Mouse (Mus musculus): ENCODE results near the gene Abcb11.
A peak's percentile ranks its signal among the peaks of the same experiment; 100 is the strongest.

Abcb11 gene

DNA sequence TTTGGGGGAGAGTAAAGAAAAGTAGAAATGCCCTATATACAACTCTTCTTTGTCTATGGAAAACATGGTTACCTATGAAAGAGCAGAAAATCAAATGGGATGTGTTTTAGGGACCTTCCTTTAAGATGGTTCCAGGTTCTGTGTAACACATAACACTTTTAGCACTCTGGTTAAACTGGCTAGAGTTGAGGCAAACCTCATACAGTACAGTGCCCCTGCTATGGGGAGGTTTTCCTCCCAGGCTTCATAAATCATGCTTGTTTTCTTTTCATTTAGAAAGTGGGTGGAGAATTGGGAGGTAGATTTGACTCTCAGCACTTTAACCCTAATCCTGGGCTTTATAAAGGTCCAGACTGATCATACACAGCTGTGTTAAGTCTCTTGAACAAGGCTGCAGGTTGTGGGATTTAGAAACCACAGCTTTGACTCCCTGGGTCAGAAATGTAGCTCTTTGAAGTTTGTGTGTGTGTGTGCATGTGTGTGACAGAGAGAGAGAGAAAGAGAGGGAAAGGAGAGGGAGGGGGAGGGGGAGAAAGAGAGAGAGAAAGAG lies 78.3 kb downstream of the Abcb11 start:
- no peak for DNase-seq (ENCODE audit: extremely low spot score, low spot score)

DNA sequence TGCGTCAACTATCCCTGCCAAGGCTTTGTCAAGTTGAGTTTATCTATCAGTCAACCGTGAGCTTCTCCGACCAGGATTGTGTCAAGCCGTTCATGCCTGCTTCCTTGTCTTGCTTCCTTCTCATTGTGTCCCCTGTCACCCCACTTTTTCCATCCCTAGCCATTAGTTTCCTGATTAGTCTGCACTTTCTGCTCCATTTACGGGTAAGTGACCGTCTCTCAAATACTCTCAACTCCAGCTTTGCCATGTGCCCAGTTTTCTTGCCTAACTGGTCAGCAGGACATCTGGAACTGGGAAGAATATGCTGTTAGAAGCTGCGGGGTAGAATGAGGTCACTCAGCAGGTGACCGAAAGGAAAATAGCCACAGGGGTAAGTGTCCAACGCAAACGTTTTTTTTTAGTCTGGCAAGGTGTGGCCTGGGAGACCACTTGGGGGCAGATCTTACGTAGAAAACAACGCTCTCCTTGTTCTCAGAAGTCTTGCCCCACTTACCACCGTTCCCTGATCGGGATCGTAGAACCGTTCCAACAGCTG lies 94.1 kb downstream of the Abcb11 start:
- DNase-seq (ENCODE audit: extremely low spot score, low spot score) = no peak

- no peak for DNase-seq (ENCODE audit: extremely low spot score, low spot score)
These were observed 95.3 kb downstream of the Abcb11 start for GRCm38 (mm10) chr2:69247081-69247480.

DNA sequence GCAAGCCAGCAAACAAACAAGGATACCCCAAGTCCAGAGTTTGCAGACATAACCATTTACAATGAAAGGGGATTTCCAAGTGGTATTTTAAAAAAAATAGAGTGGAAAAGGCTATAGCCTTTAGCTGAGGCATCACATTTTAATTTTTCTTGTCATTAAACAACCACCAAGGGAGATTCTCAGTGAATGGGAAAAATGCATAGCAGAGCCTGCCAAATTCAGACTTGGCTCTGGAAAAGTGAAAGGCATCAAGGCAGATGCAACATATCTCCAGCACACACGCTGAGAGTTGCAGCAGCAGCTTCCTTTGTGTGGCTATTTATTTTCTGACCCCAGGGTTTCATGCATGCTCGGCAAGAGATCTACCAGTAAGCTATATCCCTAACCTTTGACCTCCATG lies 97.5 kb downstream of the Abcb11 start:
- no peak for DNase-seq (ENCODE audit: extremely low spot score, low spot score)

GRCm38 (mm10) chr2:69239315-69239714 lies 103.1 kb downstream of the Abcb11 start:
- no peak for DNase-seq (ENCODE audit: extremely low spot score, low spot score)

GRCm38 (mm10) chr2:69234976-69235678 lies 107.3 kb downstream of the Abcb11 start:
- DNase-seq (ENCODE audit: extremely low spot score, low spot score) = no peak

DNA sequence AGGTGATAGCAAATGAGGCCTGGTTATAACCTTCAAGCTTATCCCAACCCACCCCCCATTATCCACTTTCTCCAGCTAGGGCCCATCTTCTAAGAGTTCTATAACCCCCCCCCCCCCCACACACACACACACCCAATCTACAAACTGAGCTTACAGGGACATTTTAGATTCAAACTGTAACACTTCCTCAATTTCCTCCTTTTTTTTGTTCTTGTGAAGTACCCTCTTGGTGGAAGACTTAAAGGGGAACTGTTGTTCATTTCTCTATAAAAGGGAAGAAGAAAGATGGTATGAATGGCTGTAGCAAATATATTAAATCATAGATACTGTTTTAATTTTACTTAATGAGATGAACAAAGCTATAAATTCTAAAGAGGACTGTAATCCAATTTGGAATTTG lies 110.3 kb downstream of the Abcb11 start:
- no peak for DNase-seq (ENCODE audit: extremely low spot score, low spot score)

- no peak for DNase-seq (ENCODE audit: extremely low spot score, low spot score)
These were observed 112.3 kb downstream of the Abcb11 start for GRCm38 (mm10) chr2:69230137-69230536.

- no peak for DNase-seq (ENCODE audit: extremely low spot score, low spot score)
These were observed 113.8 kb downstream of the Abcb11 start for GRCm38 (mm10) chr2:69228635-69229034.

DNA sequence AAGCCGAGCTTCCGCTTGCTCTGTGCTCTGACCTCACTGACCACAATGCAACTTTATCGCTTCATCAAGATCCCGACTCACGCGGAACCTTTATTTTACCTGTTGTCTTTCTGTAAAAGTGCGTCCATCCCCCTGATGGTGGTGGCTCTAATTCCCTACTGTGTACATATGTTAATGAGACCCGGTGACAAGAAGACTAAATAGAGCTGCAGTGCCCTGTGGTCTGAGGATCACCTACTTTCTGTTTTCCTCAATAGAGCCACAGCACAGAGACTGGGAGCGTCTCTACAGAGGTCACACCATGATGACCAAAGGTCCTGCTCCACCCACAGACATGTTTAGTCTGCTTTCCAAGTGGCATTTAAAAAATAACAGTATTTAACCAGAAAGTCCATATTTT lies 115.5 kb downstream of the Abcb11 start:
- DNase-seq (ENCODE audit: extremely low spot score, low spot score) = no peak

- no peak for DNase-seq (ENCODE audit: extremely low spot score, low spot score)
These were observed 117.7 kb downstream of the Abcb11 start for GRCm38 (mm10) chr2:69224724-69225123.

- DNase-seq (ENCODE audit: extremely low spot score, low spot score) = no peak
These were observed 119.6 kb downstream of the Abcb11 start for GRCm38 (mm10) chr2:69222815-69223214.

GRCm38 (mm10) chr2:69221868-69222416 lies 120.5 kb downstream of the Abcb11 start:
- DNase-seq (ENCODE audit: extremely low spot score, low spot score) = no peak

GRCm38 (mm10) chr2:69215242-69215641 lies 127.2 kb downstream of the Abcb11 start:
- no peak for DNase-seq (ENCODE audit: extremely low spot score, low spot score)

DNA sequence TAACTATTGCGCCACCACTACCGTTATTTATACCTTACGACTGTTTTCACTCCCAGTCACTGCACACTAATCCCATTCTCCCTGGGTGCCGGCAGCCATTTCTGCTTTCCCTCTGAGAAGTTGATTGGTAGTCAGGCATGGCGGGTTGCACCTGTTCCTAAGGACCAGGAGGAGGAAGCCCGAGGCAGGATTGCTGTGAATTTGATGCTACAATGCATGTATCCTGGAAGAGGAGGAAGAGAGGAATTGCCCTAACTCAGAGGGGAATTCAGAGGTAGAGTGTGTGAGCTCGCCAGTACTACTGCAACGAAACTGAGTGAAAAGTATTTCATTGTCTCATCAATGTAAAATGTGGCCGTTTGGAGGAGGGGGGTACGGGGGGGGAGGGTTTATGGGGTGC lies 129.8 kb downstream of the Abcb11 start:
- DNase-seq (ENCODE audit: extremely low spot score, low spot score) = no peak

DNA sequence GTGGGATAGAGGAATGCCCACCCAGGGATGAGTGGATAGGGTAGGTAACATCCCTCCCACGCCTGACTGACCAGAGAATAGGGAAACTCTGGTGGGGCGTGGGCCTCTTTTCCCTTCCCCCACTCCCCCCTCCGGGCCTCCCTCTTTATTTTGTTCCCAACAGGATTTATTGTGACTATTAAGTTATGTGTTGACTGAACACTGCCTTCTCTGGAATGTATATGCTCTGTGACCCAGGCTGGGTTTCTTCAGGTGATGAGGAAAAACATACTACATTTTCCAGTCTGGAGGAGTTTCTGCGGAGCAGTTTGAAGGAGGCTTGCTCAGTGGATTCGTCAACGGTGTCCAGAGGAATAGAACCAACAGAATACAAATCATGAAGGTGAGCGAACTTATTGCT lies 131.6 kb downstream of the Abcb11 start, which contains the start of gene G6pc2:
TSS of gene G6pc2 (plus strand) at position 301 of the 400 bp plus-strand sequence.
- DNase-seq (ENCODE audit: extremely low spot score, low spot score) = no peak

DNA sequence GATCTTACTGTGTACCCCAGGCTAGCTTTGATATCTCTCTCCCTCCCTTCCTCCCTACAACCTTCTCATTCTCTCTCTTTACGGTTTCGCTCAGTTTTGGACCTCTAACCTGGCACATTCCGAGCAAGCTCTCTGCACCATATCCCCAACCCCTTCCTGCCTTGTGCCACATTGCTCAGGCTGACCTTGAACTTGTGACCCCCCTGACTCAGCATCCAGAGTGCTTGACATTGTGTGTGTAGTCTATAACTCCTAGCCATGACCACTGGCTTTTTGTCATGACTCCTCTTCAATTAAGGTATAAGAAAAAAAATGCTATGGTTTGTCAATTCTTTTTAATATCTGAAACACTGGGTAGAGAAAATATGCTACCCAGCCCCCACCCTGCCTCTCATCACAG lies 132.7 kb downstream of the Abcb11 start:
- DNase-seq (ENCODE audit: extremely low spot score, low spot score) = no peak

- no peak for DNase-seq (ENCODE audit: extremely low spot score, low spot score)
These were observed 135.9 kb downstream of the Abcb11 start for GRCm38 (mm10) chr2:69206523-69206922.

- DNase-seq (ENCODE audit: extremely low spot score, low spot score) = peak; percentile 85
These were observed 136.5 kb downstream of the Abcb11 start, which contains the start of gene Spc25 for GRCm38 (mm10) chr2:69205791-69206351. Spc25 (minus strand) TSS chr2:69206194.

GRCm38 (mm10) chr2:69205185-69205584 lies 137.2 kb downstream of the Abcb11 start:
- DNase-seq (ENCODE audit: extremely low spot score, low spot score) = no peak

DNA sequence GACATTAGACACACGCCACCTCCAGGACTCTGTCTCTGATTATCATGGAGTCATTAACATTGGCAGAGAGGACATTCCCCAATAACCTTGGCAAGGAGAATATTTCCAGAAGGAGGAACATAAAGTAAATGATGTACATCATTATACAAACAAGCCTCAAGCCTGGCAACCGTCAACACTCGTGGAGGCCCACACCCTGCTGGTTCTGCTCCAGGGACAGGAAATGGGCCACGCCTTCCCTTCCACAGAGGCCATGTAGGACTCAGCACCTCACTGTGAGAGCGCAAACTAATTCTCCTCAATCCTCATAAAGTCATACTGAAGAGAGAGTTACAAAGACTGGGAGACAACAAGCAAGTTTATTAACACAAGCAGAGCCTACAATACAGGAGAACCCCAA lies 148.9 kb downstream of the Abcb11 start:
- DNase-seq (ENCODE audit: extremely low spot score, low spot score) = no peak

GRCm38 (mm10) chr2:69191059-69191458 lies 151.4 kb downstream of the Abcb11 start:
- no peak for DNase-seq (ENCODE audit: extremely low spot score, low spot score)

Data from neural tube, embryonic 10.5 days (tissue).